Mouse (Mus musculus) ES-E14 (cell line): ENCODE data around the gene Cpeb2.

Source experiments
- CHD2 ChIP-seq: IDR thresholded peaks from 2 replicates; pipeline ENCODE4 v1.6.1; 2014; ENCODE audit warnings: mild to moderate bottlenecking, low read depth, low read length, inconsistent platforms
- HCFC1 ChIP-seq: IDR thresholded peaks from 2 replicates; pipeline ENCODE4 v1.6.1; 2012; ENCODE audit warnings: low read length, inconsistent platforms, borderline replicate concordance; ENCODE audit not compliant: insufficient read depth
- MAFK ChIP-seq: IDR thresholded peaks from 2 replicates; pipeline ENCODE4 v1.6.1; 2014; ENCODE audit warnings: mild to moderate bottlenecking, low read depth, low read length, inconsistent platforms; ENCODE audit not compliant: insufficient read depth
- ZC3H11A ChIP-seq: IDR thresholded peaks from 2 replicates; pipeline ENCODE4 v1.6.1; 2012; ENCODE audit warnings: low read depth, mild to moderate bottlenecking, inconsistent platforms, low read length, borderline replicate concordance
- ZNF384 ChIP-seq: IDR thresholded peaks from 2 replicates; pipeline ENCODE4 v1.6.1; 2012; ENCODE audit warnings: low read depth, low read length, inconsistent platforms

GRCm38 (mm10) chr5:43217468-43217867, 15.5 kb upstream of the Cpeb2 start:
- TF ChIP-seq ZC3H11A (no peak), CHD2 (0 out of 2 replicates have a peak, but pooled peaks have one; percentile 52), HCFC1 (no peak), MAFK (no peak), ZNF384 (no peak)
